Mouse (Mus musculus) CD4-positive, CD25-positive, alpha-beta regulatory T cell, adult 2 months (primary cell): ENCODE measurements around the gene Cyp17a1.

Experiments
- DNase-seq: peaks from one replicate; pipeline ENCODE4 v3.0.0-alpha.2; 2012; ENCODE audit warnings: low read depth, low spot score

The Cyp17a1 gene

GRCm38 (mm10) chr19:46672766-46673418 lies at the start of gene Cyp17a1:
Gene Cyp17a1, minus strand, starts transcription at chr19:46673172.
- no peak for DNase-seq

GRCm38 (mm10) chr19:46718150-46718549 lies 45.2 kb upstream of the Cyp17a1 start:
- no peak for DNase-seq

GRCm38 (mm10) chr19:46715016-46715415 lies 42.0 kb upstream of the Cyp17a1 start:
- no peak for DNase-seq

GRCm38 (mm10) chr19:46714234-46714633 lies 41.3 kb upstream of the Cyp17a1 start:
- no peak for DNase-seq

GRCm38 (mm10) chr19:46710614-46711013 lies 37.6 kb upstream of the Cyp17a1 start:
- DNase-seq, result no peak

GRCm38 (mm10) chr19:46707296-46708151 lies 34.6 kb upstream of the Cyp17a1 start, which contains the start of gene As3mt:
Gene As3mt, plus strand, starts transcription at chr19:46707458.
- DNase-seq, result peak; percentile 46

GRCm38 (mm10) chr19:46706540-46707295 lies 33.7 kb upstream of the Cyp17a1 start:
- no peak for DNase-seq

- DNase-seq, result peak; percentile 42
These were observed 33.0 kb upstream of the Cyp17a1 start for GRCm38 (mm10) chr19:46705779-46706495.

GRCm38 (mm10) chr19:46701156-46701555 lies 28.2 kb upstream of the Cyp17a1 start:
- DNase-seq, result no peak

GRCm38 (mm10) chr19:46699011-46699481 lies 26.1 kb upstream of the Cyp17a1 start:
- no peak for DNase-seq

- DNase-seq, result peak; percentile 5
These were observed 25.0 kb upstream of the Cyp17a1 start for GRCm38 (mm10) chr19:46697840-46698517.

- DNase-seq, result no peak
These were observed 24.0 kb upstream of the Cyp17a1 start for GRCm38 (mm10) chr19:46696943-46697342.

- no peak for DNase-seq
These were observed 23.5 kb upstream of the Cyp17a1 start for GRCm38 (mm10) chr19:46696482-46696881.

- DNase-seq, result no peak
These were observed 20.2 kb upstream of the Cyp17a1 start for GRCm38 (mm10) chr19:46693146-46693545.

GRCm38 (mm10) chr19:46691078-46691477 lies 18.1 kb upstream of the Cyp17a1 start:
- no peak for DNase-seq

GRCm38 (mm10) chr19:46690387-46690786 lies 17.4 kb upstream of the Cyp17a1 start:
- DNase-seq, result no peak

GRCm38 (mm10) chr19:46689460-46690372 lies 16.7 kb upstream of the Cyp17a1 start, which contains the start of gene Borcs7:
Gene Borcs7, plus strand, starts transcription at chr19:46689906.
- peak; percentile 87 for DNase-seq

GRCm38 (mm10) chr19:46679720-46680383 lies 6.9 kb upstream of the Cyp17a1 start:
- DNase-seq, result no peak

GRCm38 (mm10) chr19:46675641-46676040 lies 2.7 kb upstream of the Cyp17a1 start:
- no peak for DNase-seq
